Mouse (Mus musculus) left cerebral cortex, postnatal 25 days (tissue): ENCODE results near the gene Foxe1. TPM values are rescaled to one million over a fixed set of nuclear protein-coding genes. Genes with fewer than 3 reads are reported as not detected.

Source experiments
- DNase-seq, 2 experiments: peaks; one replicate each; pipeline ENCODE4 v3.0.0; 2022; ENCODE audit warnings: low spot score in 2 of 2, mixed read lengths in 1 of 2
- intact Hi-C: fragments of 180-260 bp; cut with DNase I; formaldehyde crosslinking; loops from one replicate; pipeline ENCODE4 v1.15.1; 2025
- total RNA-seq, 2 experiments: library from RNA; stranded (reverse); gene quantifications; 2 replicates each; pipeline ENCODE4 v1.2.3; 2021

Gene Foxe1
- total RNA-seq, 2 experiments from 2014 or later, result not detected

DNA sequence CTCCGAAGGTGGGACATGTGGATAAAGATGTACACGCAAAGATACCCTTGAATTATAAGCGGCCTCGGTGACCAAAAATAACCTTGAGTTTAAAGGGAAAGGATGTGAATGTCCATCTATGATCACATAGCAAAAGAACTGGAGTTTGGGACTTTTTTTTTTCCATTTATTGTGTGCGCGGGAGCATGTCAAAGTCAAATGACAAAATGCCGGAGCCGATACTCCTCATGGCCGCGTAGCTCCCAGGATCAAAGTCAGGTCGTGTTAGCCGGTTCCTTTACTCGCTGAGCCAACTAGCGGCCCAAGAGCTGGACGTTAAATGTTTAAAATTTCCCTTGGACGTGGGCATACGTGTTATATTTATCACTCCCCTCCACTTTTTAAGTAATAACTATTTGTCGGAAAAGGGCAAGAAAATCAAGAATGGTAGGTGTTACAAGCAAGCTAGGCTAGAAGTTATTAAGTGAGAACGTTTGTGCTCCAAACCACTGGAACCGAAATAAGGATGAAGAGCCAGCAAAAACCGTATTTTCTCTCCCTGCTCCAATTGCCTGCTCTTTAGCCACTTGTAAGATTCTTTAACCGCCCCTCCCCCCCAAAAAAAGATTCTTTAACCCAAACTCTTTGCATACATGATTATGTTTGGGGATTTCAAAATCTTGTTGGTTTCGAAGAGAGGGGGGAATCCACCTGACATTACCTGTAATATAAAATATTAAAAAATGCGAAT is 46.4 kb downstream of the Foxe1 start:
- intact Hi-C loops, result loop anchor here (1.0 kb wide), 1 partner anchor 63 kb away; no protein-coding TSS in a partner anchor
- no peak for DNase-seq

DNA sequence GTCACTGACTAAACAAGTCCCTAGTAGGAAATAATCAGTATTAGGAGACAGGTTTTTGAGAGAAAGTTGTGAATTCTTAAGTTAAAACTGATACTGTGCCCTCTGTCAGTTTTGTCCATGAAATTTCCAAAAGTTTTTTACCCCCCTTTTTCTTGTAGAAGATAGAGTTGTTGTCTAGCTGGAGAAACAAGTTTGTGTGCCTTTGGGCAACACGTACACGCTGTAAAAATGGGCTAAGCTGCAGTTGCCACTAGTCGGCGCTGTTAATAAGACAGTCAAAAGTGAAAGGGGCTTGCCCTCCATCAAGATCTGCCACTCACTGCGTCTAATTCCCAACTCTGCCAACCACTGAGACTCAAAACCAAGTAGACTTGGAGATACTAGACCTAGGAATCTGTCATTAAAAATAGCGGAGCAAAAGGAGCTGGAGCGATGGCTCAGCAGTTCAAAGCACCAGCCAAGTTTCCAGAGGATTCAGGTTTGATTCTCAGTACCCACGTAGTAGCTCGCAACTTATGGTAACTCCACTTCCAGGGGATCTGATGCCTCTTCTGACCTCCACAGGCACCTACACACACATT is 47.1 kb downstream of the Foxe1 start:
- intact Hi-C loops, result no loop called here
- DNase-seq, result peak; percentile 67 to 76

DNA sequence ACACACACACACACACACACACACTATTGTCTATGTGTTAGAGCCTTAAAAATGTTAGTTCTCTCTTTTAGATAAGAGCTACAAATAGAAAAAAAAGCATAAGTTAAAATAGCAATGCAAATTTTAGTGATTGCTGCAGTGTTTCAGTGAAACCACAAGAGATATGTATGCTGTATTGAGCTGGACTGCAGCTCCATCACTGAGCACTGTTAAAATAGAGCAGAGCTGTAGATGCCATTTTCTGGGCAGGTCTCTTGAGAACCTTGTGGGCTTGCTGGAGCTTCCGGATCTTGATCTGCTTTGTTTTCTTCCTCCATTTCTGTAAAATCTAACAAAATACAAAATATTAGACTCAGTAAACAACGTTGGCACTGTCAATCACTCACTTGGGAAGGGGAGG is 51.0 kb downstream of the Foxe1 start:
- DNase-seq, result no peak
- intact Hi-C loops, result no loop called here

DNA sequence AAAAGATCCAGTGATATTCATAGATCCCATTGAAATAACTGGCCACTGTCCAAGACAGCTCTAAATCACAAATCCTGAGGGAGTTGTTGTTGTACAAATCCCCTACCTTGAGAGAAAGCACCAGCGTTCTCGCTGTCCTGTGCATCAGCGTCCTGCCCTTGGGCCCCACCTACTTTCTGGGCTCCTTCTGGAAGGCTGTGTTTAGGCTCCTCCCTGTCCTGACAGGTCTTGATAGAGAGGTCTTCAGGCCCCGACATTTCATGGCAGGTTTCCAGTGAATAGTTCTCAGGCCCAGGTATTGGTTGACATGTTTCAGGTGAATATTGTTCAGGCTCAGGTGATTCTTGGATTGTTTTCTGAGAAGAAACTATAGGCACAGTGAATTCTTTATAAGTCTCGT is 52.3 kb downstream of the Foxe1 start:
- intact Hi-C loops, result no loop called here
- DNase-seq, result no peak

Other genes starting within 250 kb of the Foxe1 start
- 10 to 100 TPM; 51.3 to 54.9 TPM for gene Ncbp1, start 205.0 kb upstream of the Foxe1 start, total RNA-seq
- gene Tstd2, start 204.9 kb upstream of the Foxe1 start, total RNA-seq, result 10 to 100 TPM; 14.2 to 17.7 TPM
- gene Xpa, start 147.3 kb upstream of the Foxe1 start, total RNA-seq, result 10 to 100 TPM; 10.7 to 11.9 TPM
- gene Trmo, start 45.8 kb downstream of the Foxe1 start, total RNA-seq, result 1 to 10 TPM; 4.2 to 4.7 TPM
- gene Hemgn, start 69.9 kb downstream of the Foxe1 start, total RNA-seq, result not detected
- 10 to 100 TPM; 43.3 to 43.9 TPM for gene Anp32b, start 107.3 kb downstream of the Foxe1 start, total RNA-seq
- 10 to 100 TPM; 19.4 to 19.7 TPM for gene Nans, start 145.6 kb downstream of the Foxe1 start, total RNA-seq
- 1 to 10 TPM in 1 of 2 experiments, under 1 TPM in 1; 0.76 to 1.4 TPM for gene Trim14, start 192.5 kb downstream of the Foxe1 start, total RNA-seq